Mouse (Mus musculus) macrophage (primary cell): ENCODE measurements around the gene Ftl1. TPM values are rescaled to one million over a fixed set of nuclear protein-coding genes. Genes with fewer than 3 reads are reported as not detected.
"Not testable (repeated sequence)": the region's sequence is repeated elsewhere in the genome, so short reads cannot be mapped to it uniquely, and the experiment has no call there.

Source experiments
- H3K27ac ChIP-seq: fragments of 350-480 bp; formaldehyde crosslinking; 2 replicates; pipeline ENCODE4 v1.9.0; 2021
- H3K36me3 ChIP-seq: fragments of 350-480 bp; formaldehyde crosslinking; 2 replicates; pipeline ENCODE4 v1.9.0; 2021; ENCODE audit errors: inconsistent target
- H3K4me3 ChIP-seq: fragments of 350-480 bp; formaldehyde crosslinking; 2 replicates; pipeline ENCODE4 v1.9.0; 2021; ENCODE audit errors: inconsistent target
- H3K79me2 ChIP-seq: fragments of 350-480 bp; formaldehyde crosslinking; 2 replicates; pipeline ENCODE4 v1.9.0; 2021; ENCODE audit errors: inconsistent target
- WGBS: methylation state at CpG from one replicate; pipeline ENCODE4 v1.1.7; 2026; ENCODE audit warnings: inconsistent platforms; ENCODE audit not compliant: missing documents; 5-methylcytosine and 5-hydroxymethylcytosine counted together
- polyA plus RNA-seq: library from polyadenylated mRNA; stranded (reverse); fragments of 250-400 nt; gene quantifications from 3 replicates; pipeline ENCODE4 v1.2.4, GENCODE M21; 2018; ENCODE audit warnings: inconsistent platforms

Gene Ftl1
- polyA plus RNA-seq, 1 experiment from 2014 or later: 15,351 TPM

- H3K4me3 ChIP-seq: peak overlapping the region; percentile 93
- peaks cover 59% of the 10 kb centered on the region for H3K79me2 ChIP-seq
- 90% methylated on average over 12 of the region's 12 CpGs for WGBS
- H3K36me3 ChIP-seq: peaks cover 33% of the 10 kb centered on the region; the same call in 1 of the 2 replicates
- H3K27ac ChIP-seq: peak overlapping the region; percentile 95
These were observed 5.4 kb upstream of the Ftl1 start for GRCm38 (mm10) chr7:45465112-45465511.

DNA sequence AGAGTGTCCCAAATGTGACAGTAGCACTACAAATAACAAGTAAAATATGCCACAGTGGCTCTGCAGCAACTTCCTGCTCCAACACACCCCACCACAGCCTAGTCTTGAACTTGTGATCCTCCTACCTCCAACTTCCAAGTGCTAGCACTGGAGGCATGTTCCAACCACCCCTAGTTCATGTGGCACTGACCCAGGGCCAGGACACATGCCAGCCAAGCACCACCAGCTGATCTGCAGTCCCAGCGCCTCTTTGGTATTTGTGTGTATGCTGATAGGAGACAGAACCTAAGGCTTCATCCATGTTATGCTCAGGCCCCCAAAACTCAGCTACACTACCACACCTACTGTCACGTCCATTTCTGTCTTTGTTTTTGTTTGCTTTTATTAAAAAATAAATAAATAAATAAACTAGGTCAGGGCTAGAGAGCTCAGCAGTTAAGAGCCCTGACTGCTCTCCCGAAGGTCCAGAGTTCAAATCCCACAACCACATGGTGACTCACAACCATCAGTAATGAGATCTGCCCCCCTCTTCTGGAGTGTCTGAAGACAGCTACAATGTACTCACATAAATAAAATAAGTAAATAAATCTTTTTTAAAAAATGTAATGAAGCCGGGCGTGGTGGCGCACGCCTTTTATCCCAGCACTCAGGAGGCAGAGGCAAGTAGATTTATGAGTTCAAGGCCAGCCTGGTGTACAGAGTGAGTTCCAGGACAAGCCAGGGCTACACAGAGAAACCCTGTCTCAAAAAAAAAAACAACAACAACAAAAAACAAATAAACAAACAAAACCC, 4.5 kb upstream of the Ftl1 start:
- Histone ChIP-seq H3K79me2 (peaks cover 65% of the 10 kb centered on the region), H3K36me3 (peaks cover 33% of the 10 kb centered on the region; the same call in 1 of the 2 replicates), H3K4me3 (no peak overlapping the region; the same call in 1 of the 2 replicates), H3K27ac (0 out of 2 replicates have a peak overlapping the region, but pooled peaks have one; percentile 19)
- 97% methylated on average over 7 of the region's 7 CpGs for WGBS

DNA sequence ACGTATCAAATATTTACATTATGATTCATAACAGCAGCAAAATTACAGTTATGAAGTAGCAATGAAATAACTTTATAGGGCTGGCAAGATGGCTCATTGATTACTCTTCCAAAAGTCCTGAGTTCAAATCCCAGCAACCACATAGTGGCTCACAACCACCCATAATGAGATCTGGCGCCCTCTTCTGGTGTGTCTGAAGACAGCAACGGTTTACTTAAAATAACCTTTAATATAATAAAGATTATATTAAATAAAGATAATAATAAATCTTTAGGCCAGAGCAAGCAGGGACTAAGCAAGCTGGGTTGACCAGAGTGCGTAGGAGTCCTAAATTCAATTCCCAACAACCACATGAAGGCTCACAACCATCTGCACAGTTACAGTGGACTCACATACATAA, 3.2 kb upstream of the Ftl1 start:
- H3K36me3 ChIP-seq: peaks cover 33% of the 10 kb centered on the region; the same call in 1 of the 2 replicates
- H3K27ac ChIP-seq, H3K4me3 ChIP-seq: not testable (repeated sequence)
- H3K79me2 ChIP-seq: peaks cover 78% of the 10 kb centered on the region
- WGBS: 68% methylated on average over 3 of the region's 4 CpGs

GRCm38 (mm10) chr7:45462325-45462724, 2.6 kb upstream of the Ftl1 start:
- H3K27ac ChIP-seq: peak overlapping the region; percentile 100; the same call in 1 of the 2 replicates
- no peak overlapping the region for H3K4me3 ChIP-seq
- 96% methylated on average over 4 of the region's 4 CpGs for WGBS
- H3K36me3 ChIP-seq: peaks cover 33% of the 10 kb centered on the region; the same call in 1 of the 2 replicates
- peaks cover 83% of the 10 kb centered on the region for H3K79me2 ChIP-seq

- Histone ChIP-seq H3K36me3 (peaks cover 33% of the 10 kb centered on the region; the same call in 1 of the 2 replicates), H3K27ac (peak overlapping the region; percentile 100), H3K4me3 (no peak overlapping the region), H3K79me2 (peaks cover 83% of the 10 kb centered on the region)
- 95% methylated on average over 3 of the region's 4 CpGs for WGBS
These were observed 2.1 kb upstream of the Ftl1 start for GRCm38 (mm10) chr7:45461781-45462180.

GRCm38 (mm10) chr7:45461326-45461725, 1.6 kb upstream of the Ftl1 start:
- Histone ChIP-seq H3K79me2 (peaks cover 82% of the 10 kb centered on the region), H3K36me3 (peaks cover 33% of the 10 kb centered on the region; the same call in 1 of the 2 replicates), H3K4me3 (no peak overlapping the region), H3K27ac (peak overlapping the region; percentile 100)
- WGBS: 100% methylated on average over 1 of the region's 5 CpGs

GRCm38 (mm10) chr7:45460860-45461314, 1.2 kb upstream of the Ftl1 start:
- peaks cover 78% of the 10 kb centered on the region for H3K79me2 ChIP-seq
- H3K36me3 ChIP-seq: peaks cover 33% of the 10 kb centered on the region; the same call in 1 of the 2 replicates
- WGBS: 0% methylated on average over 13 of the region's 13 CpGs
- peak overlapping the region; percentile 100 for H3K27ac ChIP-seq
- peak overlapping the region; percentile 33; the same call in 1 of the 2 replicates for H3K4me3 ChIP-seq

GRCm38 (mm10) chr7:45460377-45460776, 693 bp upstream of the Ftl1 start:
- Histone ChIP-seq H3K36me3 (peaks cover 33% of the 10 kb centered on the region; the same call in 1 of the 2 replicates), H3K4me3 (peak overlapping the region; percentile 33), H3K27ac (peak overlapping the region; percentile 100), H3K79me2 (peaks cover 72% of the 10 kb centered on the region)
- 36% methylated on average over 7 of the region's 7 CpGs for WGBS

DNA sequence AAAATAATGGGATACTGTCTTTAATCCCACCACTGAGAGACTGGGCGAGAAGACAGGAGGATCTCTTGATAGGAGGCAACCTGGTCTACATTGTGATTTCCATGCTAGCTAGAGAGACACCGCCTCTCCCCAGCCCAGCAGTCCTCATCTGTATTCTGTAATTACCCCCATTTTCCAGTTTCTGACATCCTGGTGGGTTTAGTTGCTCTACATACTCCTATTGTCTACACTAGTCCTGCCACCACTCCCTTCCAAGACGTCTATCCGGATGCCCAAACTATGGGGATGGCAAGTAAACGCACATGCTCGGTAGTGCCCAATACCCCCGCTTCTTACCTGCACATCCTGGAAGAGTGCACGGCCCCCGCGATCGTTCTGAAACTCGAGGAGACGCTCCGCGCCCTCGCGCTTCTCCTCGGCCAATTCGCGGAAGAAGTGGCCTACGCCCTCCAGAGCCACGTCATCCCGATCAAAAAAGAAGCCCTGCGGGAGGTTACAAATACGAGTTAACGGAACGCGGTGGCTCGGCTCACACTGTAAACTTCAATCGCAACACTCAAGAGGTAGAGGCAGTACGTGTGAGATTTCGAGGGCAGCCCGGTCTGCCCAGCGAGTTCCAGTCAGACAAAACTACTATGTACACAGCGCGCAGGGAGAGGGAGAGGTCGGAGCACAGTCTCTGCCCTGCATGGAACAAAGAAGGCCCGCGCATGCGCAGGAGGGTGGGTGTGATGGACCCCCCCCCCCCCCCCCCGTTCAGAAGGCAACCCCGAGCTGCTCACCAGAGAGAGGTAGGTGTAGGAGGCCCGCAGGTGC, 728 bp downstream of the Ftl1 start:
- peak overlapping the region; percentile 96 for H3K27ac ChIP-seq
- WGBS: 1% methylated on average over 41 of the region's 43 CpGs
- peaks cover 21% of the 10 kb centered on the region; the same call in 1 of the 2 replicates for H3K36me3 ChIP-seq
- peaks cover 58% of the 10 kb centered on the region for H3K79me2 ChIP-seq
- H3K4me3 ChIP-seq: peak overlapping the region; percentile 99

GRCm38 (mm10) chr7:45457204-45458060, 2.3 kb downstream of the Ftl1 start:
- peak overlapping the region; percentile 96 for H3K27ac ChIP-seq
- peaks cover 43% of the 10 kb centered on the region for H3K79me2 ChIP-seq
- peak overlapping the region; percentile 99 for H3K4me3 ChIP-seq
- H3K36me3 ChIP-seq: peaks cover 10% of the 10 kb centered on the region; the same call in 1 of the 2 replicates
- 1% methylated on average over 7 of the region's 10 CpGs for WGBS

- H3K27ac ChIP-seq: peak overlapping the region; percentile 96
- H3K79me2 ChIP-seq: peaks cover 36% of the 10 kb centered on the region
- H3K36me3 ChIP-seq: peaks cover 3% of the 10 kb centered on the region; the same call in 1 of the 2 replicates
- H3K4me3 ChIP-seq: peak overlapping the region; percentile 99
- 42% methylated on average over 9 of the region's 9 CpGs for WGBS
These were observed 2.9 kb downstream of the Ftl1 start for GRCm38 (mm10) chr7:45456721-45457203.

DNA sequence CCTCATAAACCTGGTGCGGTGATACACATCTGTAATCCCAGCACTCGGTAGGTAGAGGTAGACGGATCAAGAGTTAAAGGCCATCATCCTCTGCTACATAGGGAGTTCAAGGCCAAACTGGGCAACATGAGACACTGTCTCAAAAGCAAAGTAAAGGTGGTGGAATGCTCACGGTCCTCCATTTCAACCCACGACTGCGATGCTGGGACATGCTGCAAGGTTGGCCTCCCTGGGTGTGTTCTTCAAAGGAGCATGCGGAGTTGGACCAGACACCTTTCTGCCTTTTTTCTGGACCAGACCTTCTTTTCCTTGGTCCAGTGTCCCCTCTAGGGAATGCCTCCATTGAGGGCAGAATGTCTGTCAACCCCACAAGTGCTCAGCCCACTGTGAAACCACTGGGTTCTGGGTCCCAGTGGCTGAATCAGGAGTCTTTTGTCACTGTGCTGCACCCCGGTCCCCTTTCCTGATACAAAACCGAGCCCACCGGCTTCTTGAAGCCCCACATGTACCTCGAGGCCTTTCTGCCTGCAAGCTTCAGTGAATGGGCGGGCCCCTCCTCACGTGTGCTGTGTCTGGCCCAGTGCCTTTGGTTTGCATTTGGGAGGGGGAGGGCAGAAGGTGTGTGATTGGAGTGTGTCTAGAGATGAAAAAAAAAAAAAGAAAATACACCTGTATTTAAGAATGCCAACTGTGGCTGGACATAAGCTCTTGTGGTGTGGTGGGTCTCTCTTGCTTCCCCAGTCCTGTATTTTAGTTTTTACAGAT, 3.6 kb downstream of the Ftl1 start:
- Histone ChIP-seq H3K79me2 (peaks cover 32% of the 10 kb centered on the region), H3K36me3 (no peaks in the 10 kb centered on the region), H3K4me3 (peak overlapping the region; percentile 99; the same call in 1 of the 2 replicates), H3K27ac (peak overlapping the region; percentile 96)
- 83% methylated on average over 13 of the region's 13 CpGs for WGBS

- Histone ChIP-seq H3K79me2 (peaks cover 23% of the 10 kb centered on the region), H3K4me3 (no peak overlapping the region), H3K36me3 (no peaks in the 10 kb centered on the region), H3K27ac (no peak overlapping the region)
- WGBS: 93% methylated on average over 15 of the region's 15 CpGs
These were observed 4.7 kb downstream of the Ftl1 start for GRCm38 (mm10) chr7:45454971-45455370.
